ENCODE assay signal across 21 mouse cellular contexts in the genomic region with DNA sequence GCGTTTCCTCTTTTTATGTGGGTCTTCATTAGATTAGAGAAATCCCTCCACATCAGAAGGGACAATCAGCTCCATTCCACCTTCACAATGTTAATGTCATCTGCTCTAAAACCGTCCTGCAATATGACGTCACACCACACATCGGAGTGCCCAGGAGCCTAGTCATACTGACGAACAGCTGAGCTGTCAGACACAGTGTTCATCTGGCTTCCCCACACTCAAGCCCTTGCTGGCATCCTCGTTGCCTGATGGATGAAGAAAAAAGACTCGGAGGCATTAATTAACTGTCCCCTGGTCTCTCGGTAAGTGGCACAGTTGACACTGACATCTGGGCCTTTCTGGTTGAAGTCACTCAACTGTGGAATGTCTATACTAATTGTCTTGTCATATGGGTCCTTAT. TPM values are rescaled to one million over a fixed set of nuclear protein-coding genes. Genes with fewer than 3 reads are reported as not detected.
A peak's percentile ranks its signal among the peaks of the same experiment; 100 is the strongest.
DNase-seq lines count a peak whose midpoint lies in the region; ATAC-seq and TF ChIP-seq lines count a peak whose summit lies in the region.
"Had no signal": no experiment of that assay in that cellular context is flagged by ENCODE, and none has a peak within 500 bp of the region (broad histone marks: within the 10 kb centered on the region; RNA-seq: fewer than 3 reads in every experiment).

No protein-coding gene starts in this region.

- H3K9me3 ChIP-seq in hindbrain, embryonic 12.5 days (replicated peaks): no peaks in the 10 kb centered on the region
- H3K9me3 ChIP-seq in hindbrain, embryonic 13.5 days: no peaks in the 10 kb centered on the region
- H3K9me3 ChIP-seq in heart, embryonic 10.5 days: no peaks in the 10 kb centered on the region
- H3K9me3 ChIP-seq: heart, embryonic 15.5 days had no signal

- no peak for TF ChIP-seq CTCF in layer of hippocampus, adult 2 months (conservative IDR thresholded peaks at IDR 0.05)
- TF ChIP-seq CTCF in brain, embryonic 14.5 days (IDR thresholded peaks at IDR 0.05; ENCODE audit: borderline replicate concordance, extremely low read depth, insufficient read depth, insufficient read length): no peak

- H3K4me2 ChIP-seq in hindbrain, embryonic 12.5 days (replicated peaks): no peak overlapping the region
- H3K4me2 ChIP-seq in hindbrain, embryonic 13.5 days: no peak overlapping the region
- H3K4me2 ChIP-seq: embryonic facial prominence, embryonic 12.5 days; forebrain, embryonic 12.5 days; heart, embryonic 11.5 days; heart, embryonic 15.5 days had no signal

- no peaks in the 10 kb centered on the region for H3K36me3 ChIP-seq in hindbrain, embryonic 12.5 days
- H3K36me3 ChIP-seq in hindbrain, embryonic 13.5 days: no peaks in the 10 kb centered on the region
- H3K36me3 ChIP-seq in heart, embryonic 10.5 days: no peaks in the 10 kb centered on the region
- H3K36me3 ChIP-seq: embryonic facial prominence, embryonic 12.5 days; forebrain, embryonic 12.5 days; heart, embryonic 15.5 days had no signal

- no peak overlapping the region for H3K4me3 ChIP-seq in hindbrain, embryonic 12.5 days
- no peak overlapping the region for H3K4me3 ChIP-seq in hindbrain, embryonic 13.5 days
- H3K4me3 ChIP-seq in layer of hippocampus, adult 2 months: no peak overlapping the region
- no peak overlapping the region for H3K4me3 ChIP-seq in heart, embryonic 10.5 days
- H3K4me3 ChIP-seq: embryonic facial prominence, embryonic 12.5 days; forebrain, embryonic 12.5 days; heart, embryonic 15.5 days had no signal

- no peak for TF ChIP-seq POLR2A in brain, embryonic 14.5 days (IDR thresholded peaks at IDR 0.05; ENCODE audit: borderline replicate concordance, extremely low read depth, insufficient read depth, insufficient read length, poor library complexity, severe bottlenecking)

- WGBS in hindbrain, embryonic 12.5 days: 61% methylated on average over 8 of the region's 8 CpGs
- WGBS in hindbrain, embryonic 13.5 days: 62% methylated on average over 8 of the region's 8 CpGs
- WGBS in heart, embryonic 10.5 days: 78% methylated on average over 8 of the region's 8 CpGs

- H3K27ac ChIP-seq in hindbrain, embryonic 12.5 days: 0 out of 2 replicates have a peak overlapping the region, but pooled peaks have one; percentile 0
- no peak overlapping the region for H3K27ac ChIP-seq in hindbrain, embryonic 13.5 days
- peak overlapping the region; percentile 51; the same call in 1 of the 2 replicates for H3K27ac ChIP-seq in layer of hippocampus, adult 2 months
- H3K27ac ChIP-seq in heart, embryonic 10.5 days: no peak overlapping the region
- H3K27ac ChIP-seq: embryonic facial prominence, embryonic 12.5 days; forebrain, embryonic 12.5 days; heart, embryonic 15.5 days had no signal

- no peak for ATAC-seq in hindbrain, embryonic 12.5 days (ENCODE audit: low FRiP score)
- ATAC-seq in hindbrain, embryonic 13.5 days (ENCODE audit: low FRiP score): no peak
- ATAC-seq: Patski had no signal

- H3K9ac ChIP-seq in hindbrain, embryonic 12.5 days: no peak overlapping the region
- H3K9ac ChIP-seq in hindbrain, embryonic 13.5 days: no peak overlapping the region
- H3K9ac ChIP-seq: embryonic facial prominence, embryonic 12.5 days; forebrain, embryonic 12.5 days; heart, embryonic 15.5 days had no signal

- H3K27me3 ChIP-seq in hindbrain, embryonic 12.5 days: peaks cover 3% of the 10 kb centered on the region; the same call in 1 of the 2 replicates
- H3K27me3 ChIP-seq in hindbrain, embryonic 13.5 days: no peaks in the 10 kb centered on the region
- no peaks in the 10 kb centered on the region for H3K27me3 ChIP-seq in heart, embryonic 10.5 days (ENCODE audit: insufficient read depth, poor library complexity, severe bottlenecking)
- H3K27me3 ChIP-seq: CH12.LX; embryonic facial prominence, embryonic 12.5 days; forebrain, embryonic 12.5 days; heart, embryonic 15.5 days; Patski had no signal

- H3K4me1 ChIP-seq in hindbrain, embryonic 12.5 days: no peaks in the 10 kb centered on the region
- H3K4me1 ChIP-seq in hindbrain, embryonic 13.5 days (replicated peaks): peaks cover 8% of the 10 kb centered on the region; the same call in 1 of the 2 replicates
- H3K4me1 ChIP-seq in heart, embryonic 10.5 days: no peaks in the 10 kb centered on the region
- H3K4me1 ChIP-seq: embryonic facial prominence, embryonic 12.5 days; forebrain, embryonic 12.5 days; heart, embryonic 15.5 days had no signal

- DNase-seq in layer of hippocampus, adult 2 months (ENCODE audit: low spot score in 2 of 2): peak in 1 of 2 experiments; percentile 6
- no peak for DNase-seq in layer of hippocampus, postnatal 25 days (ENCODE audit: extremely low spot score in 1 of 2, low spot score in 1 of 2)
- DNase-seq in brain, embryonic 14.5 days (ENCODE audit: low read depth): peak; percentile 19
- no peak for DNase-seq in heart, embryonic 10.5 days (ENCODE audit: low spot score)
- DNase-seq: adrenal gland, adult 2 months; adrenal gland, postnatal 25 days; cerebellum, adult 11 months; cerebellum, adult 9-10 months; cerebellum, postnatal 25 days; gastrocnemius, postnatal 10 days; heart, adult 18-20 months; heart, postnatal 14 days; kidney, adult 11 months had no signal

RNA-seq across cellular contexts. Expression of a gene that starts 14.4 kb away (rescaled TPM):
- polyA plus RNA-seq in hindbrain, embryonic 12.5 days (2016; fragmentation: Nextera tagmentation; extraction: Ambion mirVana): 11.0 and 13.4 TPM in 2 replicates
- 9.0 and 11.9 TPM in 2 replicates for polyA plus RNA-seq in hindbrain, embryonic 13.5 days (2015; fragmentation: Nextera tagmentation; extraction: Ambion mirVana)
- 10 to 100 TPM; 11.0 to 13.7 TPM for total RNA-seq in layer of hippocampus, adult 2 months (2021)
- 10 to 100 TPM; 17.4 to 17.8 TPM for total RNA-seq in layer of hippocampus, postnatal 25 days (2021)
- 5.5 and 6.5 TPM in 2 replicates for polyA plus RNA-seq in brain, embryonic 14.5 days (2012; rRNA removed)
- polyA plus RNA-seq in heart, embryonic 10.5 days (2016; fragmentation: Nextera tagmentation; extraction: Ambion mirVana): 11.1 and 15.1 TPM in 2 replicates

RNA-seq across cellular contexts. Expression of a gene that starts 26.6 kb away (rescaled TPM):
- 362 and 406 TPM in 2 replicates for polyA plus RNA-seq in hindbrain, embryonic 12.5 days (2016; fragmentation: Nextera tagmentation; extraction: Ambion mirVana)
- polyA plus RNA-seq in hindbrain, embryonic 13.5 days (2015; fragmentation: Nextera tagmentation; extraction: Ambion mirVana): 378 and 384 TPM in 2 replicates
- 100 to 1,000 TPM; 205 to 212 TPM for total RNA-seq in layer of hippocampus, adult 2 months (2021)
- total RNA-seq in layer of hippocampus, postnatal 25 days (2021): 100 to 1,000 TPM; 191 to 202 TPM
- polyA plus RNA-seq in brain, embryonic 14.5 days (2012; rRNA removed): 222 and 324 TPM in 2 replicates
- 412 and 477 TPM in 2 replicates for polyA plus RNA-seq in heart, embryonic 10.5 days (2016; fragmentation: Nextera tagmentation; extraction: Ambion mirVana)

Comparison
In these comparisons a context has a peak if more than half of its experiments do, and no peak if none do; other contexts are left out.
1. H3K27ac ChIP-seq: peak in hindbrain, embryonic 12.5 days (single experiment) and layer of hippocampus, adult 2 months (single experiment); none in hindbrain, embryonic 13.5 days (single experiment) and heart, embryonic 10.5 days (single experiment).